Mouse (Mus musculus): Measurements from ENCODE around the gene Zfp950.

DNA sequence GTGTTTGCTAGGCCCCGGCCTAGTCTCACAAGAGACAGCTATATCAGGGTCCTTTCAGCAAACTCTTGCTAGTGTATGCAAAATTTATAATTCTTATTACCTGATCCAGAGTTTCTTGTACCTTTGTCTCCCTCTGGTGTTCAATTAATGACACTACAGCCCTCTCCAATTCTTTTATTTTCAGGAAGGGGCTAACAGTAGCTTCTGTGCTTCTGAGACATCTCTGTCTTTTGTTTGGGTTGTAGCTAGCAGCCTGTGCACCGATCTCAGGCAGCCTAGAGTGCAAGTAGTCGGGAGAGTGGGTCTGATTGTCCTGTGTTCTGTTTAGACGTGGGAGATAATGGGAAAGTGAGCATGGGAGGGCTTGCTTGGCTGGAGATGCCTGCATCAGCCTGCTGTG, 42.9 kb downstream of the Zfp950 start:
- TF ChIP-seq TCF12 (IDR thresholded peaks at IDR 0.05; ENCODE audit: insufficient read depth, poor library complexity, severe bottlenecking): no peak
- no peak for TF ChIP-seq USF1 (IDR thresholded peaks at IDR 0.05; ENCODE audit: low read depth)
- no peak for TF ChIP-seq POLR2A (IDR thresholded peaks at IDR 0.05; ENCODE audit: insufficient read length, low read depth)
- TF ChIP-seq MAX (IDR thresholded peaks at IDR 0.05; ENCODE audit: low read depth): no peak
- no peak for TF ChIP-seq CEBPB (IDR thresholded peaks at IDR 0.05; ENCODE audit: insufficient read depth, poor library complexity, severe bottlenecking)
- no peak for TF ChIP-seq POLR2AphosphoS2 (IDR thresholded peaks at IDR 0.05; ENCODE audit: insufficient read length, low read depth)
- TF ChIP-seq MYOG (IDR thresholded peaks at IDR 0.05; ENCODE audit: control insufficient read depth in 1 of 3, insufficient read depth in 1 of 3, insufficient read length in 2 of 3, low read depth in 2 of 3): no peak
- no peak for TF ChIP-seq REST (IDR thresholded peaks at IDR 0.05; ENCODE audit: insufficient read depth, insufficient read length)
- no peak for TF ChIP-seq TCF3 (IDR thresholded peaks at IDR 0.05; ENCODE audit: insufficient read length, low read depth)
- no peak for TF ChIP-seq SRF (IDR thresholded peaks at IDR 0.05; ENCODE audit: control insufficient read depth, insufficient read length, low read depth)

Measured in myocyte (in vitro differentiated cells).